Mouse (Mus musculus): ENCODE measurements around the gene Ccl17. TPM values are rescaled to one million over a fixed set of nuclear protein-coding genes. Genes with fewer than 3 reads are reported as not detected.

Gene Ccl17
- total RNA-seq, 4 experiments from 2014 or later, result 8.3 to 13.8 (median 9.6) TPM

Other genes starting within 250 kb of the Ccl17 start
- 10 to 100 TPM; 26.5 to 29.5 (median 28.4) TPM for gene Rspry1, start 208.5 kb upstream of the Ccl17 start, total RNA-seq (2022)
- 10 to 100 TPM; 31.5 to 40.6 (median 38.9) TPM for gene Fam192a, start 208.5 kb upstream of the Ccl17 start, total RNA-seq (2022)
- gene Arl2bp, start 143.9 kb upstream of the Ccl17 start, total RNA-seq (2022), result 100 to 1,000 TPM; 141 to 161 (median 143) TPM
- 10 to 100 TPM; 50.9 to 65.5 (median 55.6) TPM for gene Pllp, start 114.2 kb upstream of the Ccl17 start, total RNA-seq (2022)
- gene Ccl22, start 64.9 kb upstream of the Ccl17 start, total RNA-seq (2022), result under 1 TPM in 3 of 4 experiments, not detected in 1; 0.22 to 0.72 (median 0.39) TPM
- 100 to 1,000 TPM; 417 to 480 (median 456) TPM for gene Cx3cl1, start 38.4 kb upstream of the Ccl17 start, total RNA-seq (2022)
- 100 to 1,000 TPM in 1 of 4 experiments, 10 to 100 TPM in 3; 75.6 to 104 (median 90.6) TPM for gene Coq9, start 27.9 kb downstream of the Ccl17 start, total RNA-seq (2022)
- gene Ciapin1, start 27.9 kb downstream of the Ccl17 start, total RNA-seq (2022), result 10 to 100 TPM; 70.8 to 75.9 (median 72.0) TPM
- 10 to 100 TPM; 64.6 to 75.4 (median 67.0) TPM for gene Polr2c, start 47.0 kb downstream of the Ccl17 start, total RNA-seq (2022)
- gene Dok4, start 65.9 kb downstream of the Ccl17 start, total RNA-seq (2022), result 10 to 100 TPM; 15.1 to 18.3 (median 17.3) TPM
- gene Ccdc102a, start 107.6 kb downstream of the Ccl17 start, total RNA-seq (2022), result 1 to 10 TPM; 1.2 to 2.2 (median 1.8) TPM
- gene Adgrg5, start 113.2 kb downstream of the Ccl17 start, total RNA-seq (2022), result under 1 TPM in 3 of 4 experiments, not detected in 1; 0.17 to 0.95 (median 0.46) TPM
- gene Adgrg1, start 164.3 kb downstream of the Ccl17 start, total RNA-seq (2022), result 10 to 100 TPM; 72.9 to 94.8 (median 80.5) TPM
- under 1 TPM in 2 of 4 experiments, not detected in 2; 0.27 to 0.30 TPM for gene Adgrg3, start 207.2 kb downstream of the Ccl17 start, total RNA-seq (2022)
- 1 to 10 TPM; 1.2 to 2.6 (median 1.9) TPM for gene Drc7, start 244.7 kb downstream of the Ccl17 start, total RNA-seq (2022)